Mouse (Mus musculus) limb, embryonic 12.5 days (tissue): ENCODE data around the gene Pltp. TPM values are rescaled to one million over a fixed set of nuclear protein-coding genes. Genes with fewer than 3 reads are reported as not detected.

Experiments used
- ATAC-seq: fragments of 200-750 bp; cut with Nextera tagmentation; 2 replicates; pipeline ENCODE4 v1.8.0; 2017; ENCODE audit warnings: low read depth, moderate TSS enrichment; ENCODE audit not compliant: insufficient number of reproducible peaks, insufficient read depth, low FRiP score, low TSS enrichment
- H3K27ac ChIP-seq: fragments of 300-500 bp; sonication (generic); 2 replicates; pipeline ENCODE4 v1.5.1; 2016; ENCODE audit warnings: mild to moderate bottlenecking, moderate library complexity
- H3K27me3 ChIP-seq: fragments of 300-500 bp; sonication (generic); 2 replicates; pipeline ENCODE4 v1.6.1; 2016; ENCODE audit warnings: mild to moderate bottlenecking, moderate library complexity
- H3K36me3 ChIP-seq: fragments of 300-500 bp; sonication (generic); 2 replicates; pipeline ENCODE4 v1.6.1; 2016; ENCODE audit warnings: mild to moderate bottlenecking, moderate library complexity
- H3K4me1 ChIP-seq: fragments of 300-500 bp; sonication (generic); replicated peaks from 2 replicates; pipeline ENCODE4 v1.6.1; 2016
- H3K4me2 ChIP-seq: fragments of 300-500 bp; sonication (generic); 2 replicates; pipeline ENCODE4 v1.6.1; 2016; ENCODE audit warnings: mild to moderate bottlenecking, moderate library complexity
- H3K4me3 ChIP-seq: fragments of 300-500 bp; sonication (generic); replicated peaks from 2 replicates; pipeline ENCODE4 v1.5.1; 2016; ENCODE audit warnings: mild to moderate bottlenecking
- H3K9ac ChIP-seq: fragments of 300-500 bp; sonication (generic); replicated peaks from 2 replicates; pipeline ENCODE4 v1.6.1; 2016; ENCODE audit warnings: mild to moderate bottlenecking, moderate library complexity
- H3K9me3 ChIP-seq: fragments of 300-500 bp; sonication (generic); 2 replicates; pipeline ENCODE4 v1.6.1; 2016; ENCODE audit warnings: mild to moderate bottlenecking, moderate library complexity
- WGBS: fragments of 180-500 bp; shearing (Covaris S2); methylation state at CpG from one replicate; pipeline ENCODE4 v1.1.7; 2016; 5-methylcytosine and 5-hydroxymethylcytosine counted together
- polyA plus RNA-seq: library from polyadenylated mRNA; unstranded; fragments of >200 nt; fragmentation: Nextera tagmentation; extraction: Ambion mirVana; gene quantifications from 2 replicates; pipeline ENCODE4 v1.2.1, GENCODE M21; 2016

The Pltp gene
- polyA plus RNA-seq, 1 experiment from 2014 or later: 32.6 TPM

DNA sequence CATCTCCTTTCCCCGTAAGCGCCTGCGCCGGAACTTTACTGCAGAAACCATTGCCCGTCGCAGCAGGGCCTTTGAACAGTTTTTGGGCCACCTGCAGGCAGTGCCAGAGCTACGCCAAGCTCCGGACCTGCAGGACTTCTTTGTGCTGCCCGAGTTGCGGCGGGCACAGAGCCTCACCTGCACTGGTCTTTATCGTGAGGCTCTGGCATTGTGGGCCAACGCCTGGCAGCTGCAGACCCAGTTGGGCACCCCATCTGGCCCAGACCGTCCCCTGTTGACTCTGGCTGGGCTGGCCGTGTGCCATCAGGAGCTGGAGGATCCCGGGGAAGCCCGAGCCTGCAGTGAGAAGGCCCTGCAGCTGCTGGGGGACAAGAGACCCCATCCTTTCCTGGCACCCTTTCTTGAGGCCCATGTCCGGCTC, 65.7 kb downstream of the Pltp start:
- H3K27ac ChIP-seq: no peak overlapping the region
- H3K9ac ChIP-seq: no peak overlapping the region
- 92% methylated on average over 18 of the region's 18 CpGs for WGBS
- no peaks in the 10 kb centered on the region for H3K9me3 ChIP-seq
- peaks cover 77% of the 10 kb centered on the region for H3K36me3 ChIP-seq
- no peak for ATAC-seq
- no peak overlapping the region for H3K4me2 ChIP-seq
- no peaks in the 10 kb centered on the region for H3K27me3 ChIP-seq
- peaks cover 4% of the 10 kb centered on the region for H3K4me1 ChIP-seq
- no peak overlapping the region for H3K4me3 ChIP-seq

DNA sequence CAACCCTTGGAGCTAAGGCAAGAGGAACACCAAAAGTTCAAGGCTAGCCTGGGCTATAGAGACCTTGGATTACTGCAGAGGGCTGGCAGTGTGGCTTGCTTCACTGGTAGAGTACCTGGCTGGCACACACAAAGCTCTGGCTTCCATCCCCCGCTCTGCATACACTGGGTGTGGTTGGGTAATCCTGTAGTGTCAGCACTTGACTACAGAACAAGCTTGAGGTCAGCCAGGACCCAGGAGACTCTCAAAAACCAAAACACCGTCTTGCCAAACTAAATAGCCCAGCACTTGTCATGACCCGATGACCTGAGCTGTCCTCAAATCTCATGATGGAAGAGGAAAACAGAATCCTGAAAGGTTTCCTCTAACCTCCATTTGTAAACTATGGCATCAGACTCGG, 67.1 kb downstream of the Pltp start:
- H3K36me3 ChIP-seq: peaks cover 63% of the 10 kb centered on the region
- no peaks in the 10 kb centered on the region for H3K9me3 ChIP-seq
- H3K4me2 ChIP-seq: no peak overlapping the region
- no peak for ATAC-seq
- H3K4me1 ChIP-seq: peaks cover 8% of the 10 kb centered on the region
- no peak overlapping the region for H3K27ac ChIP-seq
- H3K27me3 ChIP-seq: no peaks in the 10 kb centered on the region
- H3K4me3 ChIP-seq: no peak overlapping the region
- WGBS: 81% methylated on average over 4 of the region's 4 CpGs
- no peak overlapping the region for H3K9ac ChIP-seq

Other genes with a start within 250 kb of the Pltp start
- not detected in 2 replicates for gene Wfdc6b, start 244.2 kb downstream of the Pltp start, polyA plus RNA-seq
- gene Wfdc8, start 244.1 kb downstream of the Pltp start, polyA plus RNA-seq: not detected in 2 replicates
- gene Wfdc16, start 218.9 kb downstream of the Pltp start, polyA plus RNA-seq: not detected in 2 replicates
- gene Wfdc10, start 201.7 kb downstream of the Pltp start, polyA plus RNA-seq: not detected in 2 replicates
- gene Wfdc9, start 201.1 kb downstream of the Pltp start, polyA plus RNA-seq: not detected in 2 replicates
- not detected in 2 replicates for gene Wfdc11, start 183.6 kb downstream of the Pltp start, polyA plus RNA-seq
- not detected in 2 replicates for gene Wfdc13, start 172.6 kb downstream of the Pltp start, polyA plus RNA-seq
- not detected in 2 replicates for gene Spint4, start 159.2 kb downstream of the Pltp start, polyA plus RNA-seq
- not detected in 2 replicates for gene Spint5, start 142.4 kb downstream of the Pltp start, polyA plus RNA-seq
- 0.61 and 0.91 TPM in 2 replicates for gene Wfdc3, start 111.8 kb downstream of the Pltp start, polyA plus RNA-seq
- gene Dnttip1, start 111.7 kb downstream of the Pltp start, polyA plus RNA-seq: 95.9 and 105 TPM in 2 replicates
- gene Ube2c, start 87.8 kb downstream of the Pltp start, polyA plus RNA-seq: 558 and 599 TPM in 2 replicates
- gene Tnnc2, start 77.7 kb downstream of the Pltp start, polyA plus RNA-seq: 73.9 and 74.6 TPM in 2 replicates
- gene Snx21, start 71.9 kb downstream of the Pltp start, polyA plus RNA-seq: 19.0 and 19.2 TPM in 2 replicates
- gene Acot8, start 52.8 kb downstream of the Pltp start, polyA plus RNA-seq: 13.8 and 14.0 TPM in 2 replicates
- 8.5 TPM in 2 replicates for gene Zswim3, start 52.6 kb downstream of the Pltp start, polyA plus RNA-seq
- gene Zswim1, start 35.0 kb downstream of the Pltp start, polyA plus RNA-seq: 17.3 and 20.4 TPM in 2 replicates
- gene Spata25, start 29.2 kb downstream of the Pltp start, polyA plus RNA-seq: not detected in 2 replicates
- gene Ctsa, start 24.8 kb downstream of the Pltp start, polyA plus RNA-seq: 103 and 107 TPM in 2 replicates
- 6.3 and 6.8 TPM in 2 replicates for gene Neurl2, start 24.3 kb downstream of the Pltp start, polyA plus RNA-seq
- 82.6 and 97.6 TPM in 2 replicates for gene Pcif1, start 21.6 kb upstream of the Pltp start, polyA plus RNA-seq
- gene Zfp335, start 54.0 kb upstream of the Pltp start, polyA plus RNA-seq: 14.4 and 17.4 TPM in 2 replicates
- gene Mmp9, start 83.1 kb upstream of the Pltp start, polyA plus RNA-seq: 1.9 and 2.9 TPM in 2 replicates
- 1.5 and 1.6 TPM in 2 replicates for gene Slc12a5, start 103.1 kb upstream of the Pltp start, polyA plus RNA-seq
- 117 and 125 TPM in 2 replicates for gene Ncoa5, start 177.2 kb upstream of the Pltp start, polyA plus RNA-seq
- 5.5 and 7.8 TPM in 2 replicates for gene Cd40, start 197.9 kb upstream of the Pltp start, polyA plus RNA-seq
- gene 1700025C18Rik, start 233.0 kb upstream of the Pltp start, polyA plus RNA-seq: not detected in 2 replicates